Mouse (Mus musculus) midbrain, embryonic 10.5 days (tissue): ENCODE results near the gene Mettl7a1. TPM values are rescaled to one million over a fixed set of nuclear protein-coding genes. Genes with fewer than 3 reads are reported as not detected.
A peak's percentile ranks its signal among the peaks of the same experiment; 100 is the strongest.
"Not testable (repeated sequence)": the region's sequence is repeated elsewhere in the genome, so short reads cannot be mapped to it uniquely, and the experiment has no call there.

Source experiments
- DNase-seq: peaks from one replicate; pipeline ENCODE4 v3.0.0-alpha.2; 2017; ENCODE audit warnings: low spot score
- H3K27ac ChIP-seq: fragments of 300-500 bp; sonication (generic); replicated peaks from 2 replicates; pipeline ENCODE4 v1.5.1; 2016; ENCODE audit warnings: mild to moderate bottlenecking
- H3K27me3 ChIP-seq: fragments of 300-500 bp; sonication (generic); 2 replicates; pipeline ENCODE4 v1.6.1; 2016; ENCODE audit warnings: low read depth, mild to moderate bottlenecking; ENCODE audit not compliant: poor library complexity, severe bottlenecking
- H3K36me3 ChIP-seq: fragments of 300-500 bp; sonication (generic); 2 replicates; pipeline ENCODE4 v1.6.1; 2016; ENCODE audit warnings: mild to moderate bottlenecking, moderate library complexity
- H3K4me1 ChIP-seq: fragments of 300-500 bp; sonication (generic); 2 replicates; pipeline ENCODE4 v1.6.1; 2016
- H3K4me3 ChIP-seq: fragments of 300-500 bp; sonication (generic); 2 replicates; pipeline ENCODE4 v1.5.1; 2016; ENCODE audit warnings: mild to moderate bottlenecking, moderate library complexity
- H3K9me3 ChIP-seq: fragments of 300-500 bp; sonication (generic); replicated peaks from 2 replicates; pipeline ENCODE4 v1.6.1; 2016; ENCODE audit warnings: mild to moderate bottlenecking
- WGBS: fragments of 180-500 bp; shearing (Covaris S2); methylation state at CpG from one replicate; pipeline ENCODE4 v1.1.7; 2016; 5-methylcytosine and 5-hydroxymethylcytosine counted together
- polyA plus RNA-seq: library from polyadenylated mRNA; unstranded; fragments of >200 nt; fragmentation: Nextera tagmentation; extraction: Ambion mirVana; gene quantifications from 2 replicates; pipeline ENCODE4 v1.2.1, GENCODE M21; 2016

Gene Mettl7a1
- polyA plus RNA-seq, 1 experiment from 2014 or later: 5.8 TPM

DNA sequence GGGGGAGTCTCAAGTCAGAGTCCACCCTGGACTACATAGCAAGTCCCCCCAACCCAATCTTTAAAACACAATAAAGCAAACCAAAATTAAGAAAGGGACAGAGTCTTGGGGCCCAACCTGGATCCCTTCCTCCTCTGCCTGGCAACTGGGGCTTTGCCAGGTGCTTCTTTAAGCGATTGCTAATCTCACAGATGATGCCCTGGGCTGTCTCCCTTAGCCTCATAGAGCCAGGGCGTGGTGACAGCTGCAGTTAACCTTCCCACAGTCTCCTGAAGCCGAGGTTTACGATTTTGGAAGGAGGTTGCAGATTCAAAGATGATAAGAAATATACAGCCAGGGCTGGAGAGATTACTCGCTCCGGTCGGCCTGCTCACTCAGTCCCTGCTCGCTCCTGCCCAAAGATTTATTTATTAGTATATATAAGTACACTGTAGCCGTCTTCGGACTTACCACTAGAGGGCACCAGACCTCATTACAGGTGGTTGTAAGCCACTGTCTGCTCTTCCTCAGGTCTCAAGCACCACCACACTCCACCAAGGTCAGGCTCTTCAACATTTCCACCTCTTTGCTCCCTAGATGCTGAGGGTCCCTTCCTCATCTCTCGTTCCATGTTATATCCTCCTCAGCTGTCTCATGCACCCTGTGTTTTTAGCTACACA is 3.6 kb downstream of the Mettl7a1 start:
- H3K4me3 ChIP-seq, H3K36me3 ChIP-seq, H3K9me3 ChIP-seq, H3K27ac ChIP-seq, H3K27me3 ChIP-seq: not testable (repeated sequence)
- WGBS: 55% methylated on average over 11 of the region's 11 CpGs
- DNase-seq: peak; percentile 30
- H3K4me1 ChIP-seq: peaks cover 28% of the 10 kb centered on the region

DNA sequence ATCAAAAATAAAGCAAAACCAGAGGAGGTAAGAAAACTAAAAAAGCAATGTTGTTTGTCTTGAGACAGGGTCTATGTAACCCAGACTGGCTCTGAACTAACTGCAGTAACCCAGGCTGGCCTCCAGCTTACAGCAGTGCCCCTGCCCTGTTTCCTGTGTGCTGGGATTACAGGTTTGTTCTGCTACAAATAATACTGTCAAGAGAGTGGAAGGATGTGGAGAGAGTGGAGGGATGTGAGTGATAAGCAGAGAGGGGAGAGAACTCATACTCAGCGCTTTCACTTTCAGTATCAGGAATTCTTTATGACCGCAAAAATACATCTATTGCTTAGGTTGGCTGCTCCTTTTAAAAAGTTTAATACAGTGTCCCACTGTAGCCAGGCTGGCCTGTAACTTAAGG is 8.4 kb downstream of the Mettl7a1 start:
- Histone ChIP-seq H3K4me3 (no peak overlapping the region), H3K36me3 (peaks cover 21% of the 10 kb centered on the region), H3K27ac (no peak overlapping the region), H3K27me3 (no peaks in the 10 kb centered on the region), H3K9me3 (no peaks in the 10 kb centered on the region), H3K4me1 (no peaks in the 10 kb centered on the region; the same call in 1 of the 2 replicates)
- DNase-seq: no peak
- WGBS: 100% methylated on average over 2 of the region's 2 CpGs

DNA sequence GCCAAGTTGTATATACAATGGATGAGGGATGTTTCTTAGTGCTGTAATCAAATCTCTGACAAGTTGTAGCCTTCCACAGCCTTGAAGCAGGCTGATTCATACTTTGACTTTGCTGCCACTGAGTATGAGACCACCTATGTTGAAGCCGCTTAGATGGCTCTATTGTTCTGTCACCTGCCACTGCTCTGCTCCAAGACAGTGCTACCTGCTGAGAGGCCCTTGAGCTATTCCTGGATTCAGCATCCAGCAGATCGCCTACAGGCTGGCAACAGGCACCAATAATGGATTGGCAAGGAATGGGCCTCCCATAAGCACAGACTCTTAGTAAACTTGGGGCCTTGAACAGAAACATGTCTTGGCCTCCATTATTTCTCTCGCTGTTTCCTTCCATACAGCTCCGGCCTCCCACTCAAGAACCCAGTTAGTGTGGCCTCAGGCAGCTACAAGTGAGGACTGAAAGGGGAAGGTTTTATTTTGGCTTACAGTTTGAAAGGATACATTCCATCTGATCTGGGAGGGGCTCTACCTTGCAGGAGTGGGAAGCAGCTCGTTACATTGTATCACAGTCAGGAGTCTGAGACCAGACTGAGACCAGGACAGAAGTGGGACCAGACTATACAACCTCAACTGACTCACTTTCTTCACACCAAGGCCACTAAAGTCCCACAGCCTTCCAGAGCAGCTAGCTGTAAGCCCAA is 10.7 kb downstream of the Mettl7a1 start:
- Histone ChIP-seq H3K9me3 (no peaks in the 10 kb centered on the region), H3K27me3 (no peaks in the 10 kb centered on the region), H3K4me1 (peaks cover 5% of the 10 kb centered on the region; the same call in 1 of the 2 replicates), H3K4me3 (no peak overlapping the region), H3K27ac (no peak overlapping the region), H3K36me3 (peaks cover 21% of the 10 kb centered on the region)
- DNase-seq: no peak
- 92% methylated on average over 5 of the region's 5 CpGs for WGBS

DNA sequence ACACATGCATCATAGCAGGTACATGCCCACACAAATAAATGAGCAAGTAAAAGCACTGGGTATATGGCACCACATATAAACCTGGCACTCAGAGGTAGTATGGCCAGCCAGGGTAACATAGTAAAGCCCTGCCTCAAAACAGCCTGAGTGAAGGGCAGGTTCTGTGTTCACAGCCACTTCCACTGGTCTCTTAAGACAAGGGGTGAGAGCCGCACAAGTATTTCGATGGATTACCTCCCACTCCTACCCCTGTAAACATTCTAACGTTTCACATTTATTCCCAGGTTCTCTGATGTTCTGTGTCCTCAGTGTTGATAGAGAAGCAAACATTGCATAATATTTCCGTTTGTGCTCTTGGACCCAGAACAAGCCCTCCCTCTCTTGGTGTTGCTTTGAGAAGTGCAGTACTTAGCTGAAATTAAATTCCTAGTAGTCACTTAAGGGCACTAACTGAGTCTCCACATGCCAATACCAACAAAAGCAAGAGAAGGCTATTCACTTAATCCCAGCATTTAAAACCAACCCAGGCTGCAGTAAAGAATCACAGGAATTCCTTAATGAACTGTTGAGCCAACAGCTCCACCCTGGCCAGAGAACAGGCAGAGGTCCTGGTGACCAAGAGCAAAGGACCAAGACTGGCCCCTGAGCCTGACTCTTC is 14.2 kb downstream of the Mettl7a1 start:
- 70% methylated on average over 4 of the region's 4 CpGs for WGBS
- H3K36me3 ChIP-seq: peaks cover 18% of the 10 kb centered on the region
- H3K27ac ChIP-seq, H3K27me3 ChIP-seq, H3K9me3 ChIP-seq, H3K4me3 ChIP-seq, H3K4me1 ChIP-seq, DNase-seq: not testable (repeated sequence)

DNA sequence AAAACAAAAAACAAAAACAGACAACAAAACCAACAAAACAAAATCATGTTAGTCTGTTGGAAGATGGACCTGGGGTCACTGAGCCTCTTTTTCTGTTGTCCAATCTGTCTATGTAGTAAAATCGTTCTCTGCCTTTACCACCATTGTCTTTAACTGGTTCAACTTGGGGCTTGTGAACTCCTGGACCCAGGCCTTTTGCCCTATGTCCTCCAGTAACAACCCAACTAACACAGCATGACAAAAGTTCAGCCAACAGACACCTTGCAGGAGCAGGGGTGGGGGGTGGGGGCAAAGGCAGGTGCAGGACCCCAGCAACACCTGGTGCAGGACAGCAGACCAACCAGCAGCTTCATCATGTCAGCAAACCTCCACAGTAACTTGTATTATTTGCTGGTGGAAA is 15.9 kb downstream of the Mettl7a1 start:
- WGBS: 84% methylated on average over 1 of the region's 1 CpGs
- Histone ChIP-seq H3K4me3 (no peak overlapping the region), H3K9me3 (no peaks in the 10 kb centered on the region), H3K27ac (no peak overlapping the region), H3K4me1 (peaks cover 8% of the 10 kb centered on the region; the same call in 1 of the 2 replicates), H3K36me3 (peaks cover 2% of the 10 kb centered on the region; the same call in 1 of the 2 replicates), H3K27me3 (no peaks in the 10 kb centered on the region)
- no peak for DNase-seq

DNA sequence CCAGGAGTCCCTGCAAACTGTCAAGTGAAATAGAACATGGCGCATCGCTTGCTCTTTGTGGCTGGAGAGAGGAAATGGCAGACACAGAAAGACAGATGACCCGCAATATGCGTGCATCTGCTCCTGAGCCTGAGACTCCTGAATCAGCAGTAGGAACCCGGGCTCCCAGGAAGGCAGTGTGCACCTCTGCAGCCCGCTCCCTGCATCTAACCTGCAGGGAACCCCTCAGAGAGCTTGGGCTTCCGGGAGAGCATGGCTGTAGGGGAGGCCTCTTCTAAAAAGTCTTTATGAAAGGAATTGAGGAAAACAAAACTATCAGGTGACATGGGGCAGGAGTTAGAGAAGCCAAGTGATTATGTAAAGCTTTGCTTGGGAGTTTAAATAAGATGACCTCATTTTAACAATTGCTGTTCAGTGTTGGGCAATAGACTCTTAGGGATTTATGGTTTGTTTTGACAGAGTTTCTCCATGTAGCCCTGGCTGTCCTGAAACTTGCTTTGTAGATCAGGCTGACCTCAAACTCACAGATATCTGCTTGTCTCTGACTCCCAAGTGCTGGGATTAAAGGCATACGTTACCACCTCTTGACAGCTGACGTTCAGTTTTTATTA is 16.5 kb downstream of the Mettl7a1 start:
- H3K4me1 ChIP-seq: peaks cover 8% of the 10 kb centered on the region; the same call in 1 of the 2 replicates
- H3K4me3 ChIP-seq: no peak overlapping the region
- whole genome bisulfite sequencing: 82% methylated on average over 9 of the region's 9 CpGs
- no peak for DNase-seq
- H3K27ac ChIP-seq: no peak overlapping the region
- H3K9me3 ChIP-seq: no peaks in the 10 kb centered on the region
- no peaks in the 10 kb centered on the region for H3K27me3 ChIP-seq
- H3K36me3 ChIP-seq: no peaks in the 10 kb centered on the region

DNA sequence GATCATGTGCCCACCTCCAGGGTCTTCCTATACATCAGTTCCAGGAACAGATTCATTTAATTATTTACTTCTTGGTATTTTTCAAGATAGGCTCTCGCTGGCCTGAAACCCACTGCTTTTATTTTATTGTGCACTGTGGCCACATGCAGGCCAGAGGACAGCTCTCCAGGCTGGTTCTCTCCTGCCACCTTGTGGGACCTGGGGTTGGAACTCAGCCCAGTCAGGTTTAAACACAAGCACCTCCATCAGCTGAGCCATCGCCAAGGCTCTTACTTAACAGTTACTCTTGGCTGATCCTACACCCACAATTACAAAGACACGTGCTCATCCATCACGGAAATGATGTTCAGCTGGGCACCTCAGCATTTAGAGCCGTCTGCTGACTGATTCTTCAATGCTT is 17.2 kb downstream of the Mettl7a1 start:
- no peak for DNase-seq

DNA sequence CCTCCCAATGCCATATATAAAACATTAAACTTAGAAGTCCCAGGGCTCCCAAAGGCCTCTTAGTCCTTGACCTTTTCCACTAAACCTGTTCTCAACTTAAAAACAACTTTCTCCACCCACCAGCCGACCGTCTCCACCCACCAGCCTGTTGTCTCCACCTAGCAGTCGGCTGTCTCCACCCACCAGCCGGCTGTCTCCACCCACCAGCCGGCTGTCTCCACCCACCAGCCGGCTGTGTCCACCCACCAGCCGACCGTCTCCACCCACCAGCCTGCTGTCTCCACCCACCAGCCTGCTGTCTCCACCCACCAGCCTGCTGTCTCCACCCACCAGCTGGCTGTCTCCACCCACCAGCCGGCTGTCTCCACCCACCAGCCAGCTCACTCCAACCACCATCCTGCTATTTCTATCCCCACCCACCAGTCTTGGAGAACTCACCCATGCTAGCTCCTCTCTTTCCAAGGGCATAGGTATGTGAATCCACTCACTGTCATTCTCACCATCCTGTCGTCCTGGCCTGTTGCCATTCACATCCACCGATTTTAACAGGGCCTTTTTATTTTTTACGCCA is 20.2 kb downstream of the Mettl7a1 start:
- no peak for DNase-seq
- Histone ChIP-seq H3K27me3 (no peaks in the 10 kb centered on the region), H3K4me3 (no peak overlapping the region), H3K36me3 (no peaks in the 10 kb centered on the region), H3K4me1 (0 out of 2 replicates have a peak, but pooled peaks cover 3% of the 10 kb centered on the region), H3K27ac (no peak overlapping the region), H3K9me3 (no peaks in the 10 kb centered on the region)
- WGBS: 74% methylated on average over 12 of the region's 12 CpGs

More for the DNA sequence above, 17.2 kb downstream of the Mettl7a1 start:
- Histone ChIP-seq H3K27me3 (no peaks in the 10 kb centered on the region), H3K27ac (no peak overlapping the region), H3K36me3 (no peaks in the 10 kb centered on the region), H3K9me3 (no peaks in the 10 kb centered on the region), H3K4me1 (peaks cover 8% of the 10 kb centered on the region; the same call in 1 of the 2 replicates), H3K4me3 (no peak overlapping the region)
- 60% methylated on average over 5 of the region's 5 CpGs for WGBS

DNA sequence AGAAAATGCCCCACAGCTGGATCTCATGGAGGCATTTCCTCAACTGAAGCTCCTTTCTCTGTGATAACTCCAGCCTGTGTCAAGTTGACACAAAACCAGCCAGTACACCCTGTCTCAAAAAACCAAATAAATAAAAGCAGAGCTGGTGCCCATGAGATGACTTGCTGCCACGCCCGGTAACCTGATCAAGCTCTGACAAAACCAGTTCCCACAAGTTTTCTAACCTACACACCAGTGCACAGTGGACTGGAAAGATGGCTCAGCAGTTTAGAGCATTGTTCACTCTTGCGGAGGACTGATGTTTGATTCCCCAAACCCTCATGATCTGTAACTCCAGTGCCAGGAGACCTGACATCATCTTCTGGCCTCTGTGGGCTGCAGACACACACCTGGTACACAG is 21.3 kb downstream of the Mettl7a1 start:
- Histone ChIP-seq H3K27ac (no peak overlapping the region), H3K27me3 (no peaks in the 10 kb centered on the region), H3K9me3 (no peaks in the 10 kb centered on the region), H3K4me1 (0 out of 2 replicates have a peak, but pooled peaks cover 3% of the 10 kb centered on the region), H3K36me3 (no peaks in the 10 kb centered on the region), H3K4me3 (no peak overlapping the region)
- WGBS: 93% methylated on average over 3 of the region's 3 CpGs
- DNase-seq: no peak

DNA sequence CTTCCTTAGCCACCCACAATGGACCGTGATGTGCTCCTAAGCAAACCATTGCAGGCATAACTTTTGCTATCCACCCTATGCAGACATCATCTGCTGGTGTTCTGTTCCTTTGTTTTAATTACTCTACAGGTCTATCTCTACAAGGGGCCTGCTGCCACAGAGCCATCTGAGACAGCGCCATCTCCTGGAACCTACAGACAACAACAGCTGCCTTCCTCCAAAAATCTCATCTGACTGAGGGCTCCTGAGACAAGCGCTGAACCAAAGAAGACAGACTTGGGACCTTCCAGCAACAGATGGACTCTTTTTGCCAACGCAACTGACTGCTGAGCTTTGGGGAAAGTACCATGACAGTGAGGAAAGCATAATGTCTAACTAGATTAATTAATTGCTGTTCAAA is 24.1 kb downstream of the Mettl7a1 start:
- H3K36me3 ChIP-seq, H3K4me1 ChIP-seq, H3K4me3 ChIP-seq, DNase-seq, H3K27ac ChIP-seq, H3K27me3 ChIP-seq, H3K9me3 ChIP-seq: not testable (repeated sequence)
- 63% methylated on average over 4 of the region's 4 CpGs for WGBS

DNA sequence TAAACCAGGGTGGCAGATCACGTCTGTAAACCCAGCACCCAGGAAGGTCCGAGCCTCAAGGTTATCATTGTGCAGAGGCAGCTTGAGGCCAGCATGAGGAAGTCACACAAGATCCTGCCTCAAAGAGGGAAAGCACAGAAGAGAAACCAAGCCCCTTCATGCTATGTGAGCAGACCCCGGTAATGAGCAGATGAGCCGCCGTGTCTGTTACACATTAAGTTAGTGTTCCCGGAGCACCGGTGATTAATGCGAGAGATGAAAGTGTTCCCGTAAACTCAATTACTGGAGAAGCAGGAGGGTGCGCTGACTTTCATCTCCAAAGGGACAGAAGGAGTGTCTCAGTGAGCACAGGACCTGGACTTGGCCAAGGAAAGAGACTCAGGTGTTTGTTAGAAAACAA is 25.4 kb downstream of the Mettl7a1 start:
- H3K4me3 ChIP-seq, H3K27ac ChIP-seq, H3K9me3 ChIP-seq, H3K36me3 ChIP-seq, H3K27me3 ChIP-seq, DNase-seq, H3K4me1 ChIP-seq: not testable (repeated sequence)
- WGBS: 80% methylated on average over 10 of the region's 10 CpGs

DNA sequence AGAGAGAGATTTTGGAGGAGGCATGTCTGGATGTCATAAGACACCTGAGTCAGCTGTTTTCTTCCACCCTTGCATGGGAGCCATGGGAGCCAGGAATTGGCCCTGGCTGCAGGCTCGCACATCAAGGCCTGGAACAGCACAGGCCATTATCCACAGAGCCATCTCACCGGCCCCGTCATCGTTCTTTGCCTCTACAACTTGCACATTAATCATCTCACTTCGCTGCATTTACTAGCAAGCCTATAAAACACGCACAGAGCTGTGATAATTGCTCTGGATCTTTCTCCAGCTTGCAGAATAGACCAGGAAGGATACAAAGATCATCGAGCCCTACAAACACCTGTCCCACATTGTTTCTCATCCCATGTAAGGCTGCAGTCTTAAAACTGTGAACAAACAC is 26.8 kb downstream of the Mettl7a1 start:
- DNase-seq: no peak
- no peaks in the 10 kb centered on the region for H3K27me3 ChIP-seq
- H3K27ac ChIP-seq: no peak overlapping the region
- no peaks in the 10 kb centered on the region for H3K4me1 ChIP-seq
- no peaks in the 10 kb centered on the region for H3K36me3 ChIP-seq
- WGBS: 98% methylated on average over 7 of the region's 7 CpGs
- no peaks in the 10 kb centered on the region for H3K9me3 ChIP-seq
- no peak overlapping the region for H3K4me3 ChIP-seq
